Mouse (Mus musculus) cerebellum, adult 2 months (tissue): ENCODE measurements around the gene Fosl2. TPM values are rescaled to one million over a fixed set of nuclear protein-coding genes. Genes with fewer than 3 reads are reported as not detected.

Experiments used
- DNase-seq, 2 experiments: peaks; one replicate each; pipeline ENCODE4 v3.0.0; 2021
- H3K27ac ChIP-seq: fragments of 200-500 bp; 2 replicates; pipeline ENCODE4 v1.5.1; 2012; ENCODE audit warnings: low read length, control low read depth, inconsistent platforms; ENCODE audit not compliant: insufficient read depth
- H3K27me3 ChIP-seq: fragments of 200-500 bp; 2 replicates; pipeline ENCODE4 v1.6.1; 2012; ENCODE audit warnings: inconsistent platforms, mild to moderate bottlenecking, low read length, moderate library complexity; ENCODE audit not compliant: control insufficient read depth, insufficient read depth
- H3K4me1 ChIP-seq: fragments of 200-500 bp; 2 replicates; pipeline ENCODE4 v1.6.1; 2011; ENCODE audit warnings: low read length; ENCODE audit not compliant: control insufficient read depth, insufficient read depth
- H3K4me3 ChIP-seq: fragments of 200-500 bp; replicated peaks from 2 replicates; pipeline ENCODE3; 2011; ENCODE audit warnings: mild to moderate bottlenecking, low read depth, low read length, control low read depth; ENCODE audit not compliant: insufficient read depth
- CTCF ChIP-seq: fragments of 200-500 bp; IDR thresholded peaks from 2 replicates; pipeline ENCODE4 v1.5.1; 2011; ENCODE audit warnings: low read depth, mild to moderate bottlenecking, control low read depth, low read length, moderate library complexity, borderline replicate concordance; ENCODE audit not compliant: insufficient read depth
- POLR2A ChIP-seq: fragments of 200-500 bp; IDR thresholded peaks from 2 replicates; pipeline ENCODE4 v1.6.1; 2011; ENCODE audit warnings: low read length, control low read depth, borderline replicate concordance; ENCODE audit not compliant: insufficient read depth
- WGBS: fragments of 180-500 bp; shearing (Covaris S2); methylation state at CpG from one replicate; pipeline ENCODE4 v1.1.7; 2018; 5-methylcytosine and 5-hydroxymethylcytosine counted together
- polyA plus RNA-seq: library from polyadenylated mRNA; depleted of rRNA; stranded (reverse); fragments of >200 nt; gene quantifications from 2 replicates; pipeline ENCODE4 v1.2.3, GENCODE M21; 2012

The Fosl2 gene
- polyA plus RNA-seq, 1 experiment: 3.5 TPM

GRCm38 (mm10) chr5:32124957-32125356 lies 10.6 kb upstream of the Fosl2 start:
- TF ChIP-seq CTCF (no peak), POLR2A (no peak)
- Histone ChIP-seq H3K27me3 (no peaks in the 10 kb centered on the region; the same call in 1 of the 2 replicates), H3K4me1 (peaks cover 6% of the 10 kb centered on the region), H3K4me3 (no peak overlapping the region), H3K27ac (no peak overlapping the region)
- no peak for DNase-seq
- WGBS: 88% methylated on average over 6 of the region's 6 CpGs

DNA sequence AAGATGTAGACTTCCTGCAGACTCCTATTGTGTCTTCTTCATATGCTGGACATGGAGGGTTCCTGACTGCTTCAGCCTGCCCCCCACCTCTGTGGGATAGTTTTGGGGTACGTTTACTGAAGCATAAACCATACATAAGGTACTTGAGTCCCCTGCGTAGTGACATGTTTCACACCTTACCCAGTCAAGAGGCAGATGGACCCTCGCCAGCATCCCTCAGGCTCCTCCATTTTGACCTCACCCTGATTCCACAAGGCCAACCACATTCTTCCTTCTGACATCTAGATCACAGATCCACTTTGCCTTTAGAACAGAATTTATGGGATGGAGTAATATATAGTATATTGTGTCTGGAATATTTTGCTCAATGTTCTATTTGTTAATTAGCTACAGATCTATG lies 8.4 kb upstream of the Fosl2 start:
- H3K27ac ChIP-seq: no peak overlapping the region
- 73% methylated on average over 3 of the region's 3 CpGs for WGBS
- no peak overlapping the region for H3K4me3 ChIP-seq
- TF ChIP-seq POLR2A (no peak), CTCF (no peak)
- no peaks in the 10 kb centered on the region for H3K27me3 ChIP-seq
- no peak for DNase-seq
- peaks cover 6% of the 10 kb centered on the region for H3K4me1 ChIP-seq

DNA sequence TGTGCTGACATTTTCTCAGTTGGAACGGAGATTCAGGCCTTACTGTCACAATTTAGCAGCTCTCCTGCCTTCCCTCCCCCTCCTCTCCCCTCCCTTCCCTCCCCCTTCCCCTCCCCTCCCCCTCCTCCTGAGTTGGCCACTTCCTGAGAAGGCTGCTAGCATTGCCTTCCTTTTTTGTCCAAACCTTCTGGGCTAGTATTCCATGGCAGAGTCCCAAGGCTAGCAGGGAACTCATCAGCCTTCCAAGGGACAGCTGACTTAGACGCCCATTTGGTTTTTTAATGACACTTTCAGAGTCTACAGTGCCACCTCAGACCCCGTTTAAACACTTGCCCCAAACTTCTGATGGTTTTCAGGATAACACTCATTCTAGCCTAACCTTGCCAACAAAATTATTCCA lies 7.7 kb upstream of the Fosl2 start:
- 14% methylated on average over 3 of the region's 3 CpGs for WGBS
- H3K27ac ChIP-seq: no peak overlapping the region
- H3K4me3 ChIP-seq: no peak overlapping the region
- peak in 1 of 2 experiments; percentile 65 for DNase-seq
- TF ChIP-seq CTCF: no peak
- no peak for TF ChIP-seq POLR2A
- peaks cover 6% of the 10 kb centered on the region; the same call in 1 of the 2 replicates for H3K4me1 ChIP-seq
- no peaks in the 10 kb centered on the region for H3K27me3 ChIP-seq

GRCm38 (mm10) chr5:32132971-32133501 lies 2.6 kb upstream of the Fosl2 start:
- under 1% methylated on average over 48 of the region's 48 CpGs for WGBS
- TF ChIP-seq POLR2A (no peak), CTCF (no peak)
- peak overlapping the region; percentile 16; the same call in 1 of the 2 replicates for H3K27ac ChIP-seq

DNA sequence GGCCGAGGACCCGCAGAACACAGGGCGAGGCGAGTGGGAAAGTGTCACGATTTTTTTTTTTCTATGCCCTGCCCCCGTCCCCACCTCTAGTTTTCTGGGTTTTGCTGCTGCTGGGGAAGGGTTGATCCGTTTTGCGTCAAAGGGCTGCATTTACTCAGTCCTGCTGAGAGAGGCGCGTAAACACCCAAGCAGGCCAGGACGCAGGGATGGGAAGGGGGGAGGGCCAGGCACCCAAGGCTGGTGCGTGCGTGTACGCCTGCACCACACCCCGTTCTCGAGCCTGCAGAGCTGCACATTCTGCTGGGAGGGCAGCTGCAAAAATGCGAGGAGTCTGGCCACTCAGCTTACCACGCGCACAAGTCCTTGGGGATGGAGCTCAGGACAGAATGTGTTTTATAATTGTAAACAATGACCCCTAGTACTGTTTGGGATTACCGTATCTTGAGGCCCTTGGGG lies 2.0 kb upstream of the Fosl2 start:
- H3K27me3 ChIP-seq: no peaks in the 10 kb centered on the region

More at GRCm38 (mm10) chr5:32132971-32133501, 2.6 kb upstream of the Fosl2 start:
- DNase-seq: peak; percentile 75 to 79
- Histone ChIP-seq H3K4me1 (peaks cover 3% of the 10 kb centered on the region; the same call in 1 of the 2 replicates), H3K4me3 (peak overlapping the region; percentile 65), H3K27me3 (no peaks in the 10 kb centered on the region)

GRCm38 (mm10) chr5:32134051-32134732 lies 1.4 kb upstream of the Fosl2 start:
- H3K27ac ChIP-seq: peak overlapping the region; percentile 35; the same call in 1 of the 2 replicates
- TF ChIP-seq POLR2A: no peak
- TF ChIP-seq CTCF: no peak
- peak overlapping the region; percentile 65 for H3K4me3 ChIP-seq
- H3K27me3 ChIP-seq: no peaks in the 10 kb centered on the region
- peak; percentile 50 to 61 for DNase-seq
- 8% methylated on average over 21 of the region's 21 CpGs for WGBS
- no peaks in the 10 kb centered on the region for H3K4me1 ChIP-seq

More for the DNA sequence above, 2.0 kb upstream of the Fosl2 start:
- H3K4me1 ChIP-seq: no peaks in the 10 kb centered on the region
- H3K27ac ChIP-seq: peak overlapping the region; percentile 35
- TF ChIP-seq CTCF: no peak
- TF ChIP-seq POLR2A: peak; percentile 59; the same call in 1 of the 2 replicates
- H3K4me3 ChIP-seq: peak overlapping the region; percentile 65
- peak; percentile 82 to 85 for DNase-seq
- WGBS: under 1% methylated on average over 20 of the region's 20 CpGs

- under 1% methylated on average over 51 of the region's 54 CpGs for WGBS
- peak overlapping the region; percentile 65 for H3K4me3 ChIP-seq
- no peaks in the 10 kb centered on the region for H3K4me1 ChIP-seq
- TF ChIP-seq POLR2A: no peak
- TF ChIP-seq CTCF: no peak
- peak overlapping the region; percentile 84 for H3K27ac ChIP-seq
- no peak for DNase-seq
- no peaks in the 10 kb centered on the region for H3K27me3 ChIP-seq
Measured at GRCm38 (mm10) chr5:32134903-32135335, 682 bp upstream of the Fosl2 start.

DNA sequence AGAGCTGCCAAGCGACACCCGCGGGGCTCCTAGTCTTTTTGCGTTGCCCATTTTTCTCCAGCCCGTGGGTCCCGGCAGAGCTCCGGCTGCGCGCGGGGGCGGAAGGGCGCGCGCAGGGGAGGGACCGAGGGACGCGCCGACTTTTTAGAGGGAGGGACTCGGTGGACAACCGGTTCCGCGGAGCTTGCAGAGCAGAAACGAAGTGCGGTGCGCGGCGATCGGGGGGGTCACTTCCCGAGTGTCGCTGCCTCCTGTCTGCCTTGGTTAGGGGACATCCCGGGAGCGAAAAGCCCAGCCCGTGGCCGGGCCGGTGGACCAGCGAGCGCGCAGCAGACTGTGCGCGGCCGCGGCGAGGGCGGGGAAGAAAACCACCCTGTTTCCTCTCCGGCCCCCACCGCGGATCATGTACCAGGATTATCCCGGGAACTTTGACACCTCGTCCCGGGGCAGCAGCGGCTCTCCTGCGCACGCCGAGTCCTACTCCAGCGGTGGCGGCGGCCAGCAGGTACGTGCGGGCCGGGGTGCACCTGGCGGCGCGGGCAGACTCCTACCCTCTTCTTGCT lies 781 bp downstream of the Fosl2 start:
- Histone ChIP-seq H3K27me3 (no peaks in the 10 kb centered on the region), H3K4me3 (peak overlapping the region; percentile 65), H3K27ac (peak overlapping the region; percentile 55), H3K4me1 (no peaks in the 10 kb centered on the region)
- no peak for TF ChIP-seq POLR2A
- TF ChIP-seq CTCF: no peak
- under 1% methylated on average over 62 of the region's 63 CpGs for WGBS
- peak; percentile 73 to 77 for DNase-seq
